8 mouse cellular contexts compared by ENCODE assay signal in genomic region chr17:12455143-12455790, GRCm38 (mm10). TPM values are rescaled to one million over a fixed set of nuclear protein-coding genes. Genes with fewer than 3 reads are reported as not detected.
DNase-seq lines count a peak whose midpoint lies in the region; ATAC-seq lines count a peak whose summit lies in the region.

No protein-coding gene starts in this region.

- no peaks in the 10 kb centered on the region for H3K36me3 ChIP-seq in kidney, embryonic 15.5 days
- H3K36me3 ChIP-seq in hindbrain, embryonic 14.5 days (replicated peaks; ENCODE audit: control insufficient read depth, insufficient read depth): no peaks in the 10 kb centered on the region

- no peak overlapping the region for H3K9ac ChIP-seq in kidney, embryonic 15.5 days
- H3K9ac ChIP-seq in hindbrain, embryonic 14.5 days: no peak overlapping the region

- H3K27me3 ChIP-seq in kidney, embryonic 15.5 days: no peaks in the 10 kb centered on the region
- no peaks in the 10 kb centered on the region for H3K27me3 ChIP-seq in hindbrain, embryonic 14.5 days (ENCODE audit: control insufficient read depth, insufficient read depth, low read length)

- peak; percentile 42 for DNase-seq in kidney, adult 18-20 months
- peak; percentile 14 to 29 for DNase-seq in B cell, adult 2 months
- DNase-seq in adipocyte (ENCODE audit: low spot score): peak; percentile 29
- DNase-seq in gastrocnemius, postnatal 14 days: peak; percentile 18
- peak; percentile 48 for DNase-seq in lung, postnatal 14 days
- DNase-seq in ovary, adult 18-20 months (ENCODE audit: low spot score): no peak
- no peak for DNase-seq in hindbrain, embryonic 14.5 days (ENCODE audit: low spot score)

- no peak for ATAC-seq in kidney, embryonic 15.5 days (replicated peaks; ENCODE audit: low FRiP score)
- ATAC-seq in hindbrain, embryonic 14.5 days (ENCODE audit: low FRiP score): no peak

- WGBS in kidney, embryonic 15.5 days: 77% methylated on average over 5 of the region's 5 CpGs
- WGBS in hindbrain, embryonic 14.5 days: 83% methylated on average over 5 of the region's 5 CpGs

- H3K4me1 ChIP-seq in kidney, embryonic 15.5 days: 0 out of 2 replicates have a peak, but pooled peaks cover 8% of the 10 kb centered on the region
- H3K4me1 ChIP-seq in hindbrain, embryonic 14.5 days (replicated peaks; ENCODE audit: control insufficient read depth, insufficient read depth, low read length): no peaks in the 10 kb centered on the region

- H3K4me2 ChIP-seq in kidney, embryonic 15.5 days: no peak overlapping the region
- H3K4me2 ChIP-seq in hindbrain, embryonic 14.5 days (replicated peaks): no peak overlapping the region

- intact Hi-C loops in gastrocnemius, postnatal 14 days (cut with DNase I; ENCODE audit: low total_unique reads): no loop called here

- no peaks in the 10 kb centered on the region for H3K9me3 ChIP-seq in kidney, embryonic 15.5 days (replicated peaks)
- H3K9me3 ChIP-seq in hindbrain, embryonic 14.5 days (ENCODE audit: control insufficient read depth, low read length): no peaks in the 10 kb centered on the region

- H3K27ac ChIP-seq in kidney, embryonic 15.5 days: no peak overlapping the region
- no peak overlapping the region for H3K27ac ChIP-seq in hindbrain, embryonic 14.5 days

- no peak overlapping the region for H3K4me3 ChIP-seq in kidney, embryonic 15.5 days (replicated peaks)
- H3K4me3 ChIP-seq in hindbrain, embryonic 14.5 days (replicated peaks; ENCODE audit: low read length): no peak overlapping the region

RNA-seq across cellular contexts. Expression of gene Slc22a3, which starts 52.2 kb away (rescaled TPM):
- polyA plus RNA-seq in kidney, embryonic 15.5 days (2015; fragmentation: Nextera tagmentation; extraction: Ambion mirVana): 0.62 and 1.00 TPM in 2 replicates
- total RNA-seq in gastrocnemius, postnatal 14 days (2021): 1 to 10 TPM; 3.4 to 3.5 TPM
- 0.82 and 1.3 TPM in 2 replicates for polyA plus RNA-seq in hindbrain, embryonic 14.5 days (2014; fragmentation: Nextera tagmentation; extraction: Ambion mirVana)

Comparison
In these comparisons a context has a peak if more than half of its experiments do, and no peak if none do; other contexts are left out.
1. DNase-seq: peak in kidney, adult 18-20 months (single experiment), B cell, adult 2 months (2 of 2), adipocyte (single experiment), gastrocnemius, postnatal 14 days (single experiment) and lung, postnatal 14 days (single experiment); none in ovary, adult 18-20 months (single experiment) and hindbrain, embryonic 14.5 days (single experiment).